Mouse (Mus musculus) liver, postnatal 0 days (tissue): Measurements from ENCODE around the gene Comp.

Experiments used
- CTCF ChIP-seq: sonication (generic); IDR thresholded peaks from 2 replicates; pipeline ENCODE4 v1.5.1; 2016; ENCODE audit warnings: antibody characterized with exemption, low read depth
- EP300 ChIP-seq: IDR thresholded peaks from 2 replicates; pipeline ENCODE4 v1.6.1; 2016; ENCODE audit warnings: antibody characterized with exemption, low read depth, mild to moderate bottlenecking

- TF ChIP-seq EP300, result no peak
- TF ChIP-seq CTCF, result no peak
Observed at GRCm38 (mm10) chr8:70359411-70359810, 13.9 kb upstream of the Comp start.
